Mouse (Mus musculus): ENCODE data around the gene Mpp2. TPM values are rescaled to one million over a fixed set of nuclear protein-coding genes. Genes with fewer than 3 reads are reported as not detected.

The Mpp2 gene
- polyA plus RNA-seq (2015; fragmentation: Nextera tagmentation; extraction: Ambion mirVana): 6.8 and 8.8 TPM in 2 replicates

DNA sequence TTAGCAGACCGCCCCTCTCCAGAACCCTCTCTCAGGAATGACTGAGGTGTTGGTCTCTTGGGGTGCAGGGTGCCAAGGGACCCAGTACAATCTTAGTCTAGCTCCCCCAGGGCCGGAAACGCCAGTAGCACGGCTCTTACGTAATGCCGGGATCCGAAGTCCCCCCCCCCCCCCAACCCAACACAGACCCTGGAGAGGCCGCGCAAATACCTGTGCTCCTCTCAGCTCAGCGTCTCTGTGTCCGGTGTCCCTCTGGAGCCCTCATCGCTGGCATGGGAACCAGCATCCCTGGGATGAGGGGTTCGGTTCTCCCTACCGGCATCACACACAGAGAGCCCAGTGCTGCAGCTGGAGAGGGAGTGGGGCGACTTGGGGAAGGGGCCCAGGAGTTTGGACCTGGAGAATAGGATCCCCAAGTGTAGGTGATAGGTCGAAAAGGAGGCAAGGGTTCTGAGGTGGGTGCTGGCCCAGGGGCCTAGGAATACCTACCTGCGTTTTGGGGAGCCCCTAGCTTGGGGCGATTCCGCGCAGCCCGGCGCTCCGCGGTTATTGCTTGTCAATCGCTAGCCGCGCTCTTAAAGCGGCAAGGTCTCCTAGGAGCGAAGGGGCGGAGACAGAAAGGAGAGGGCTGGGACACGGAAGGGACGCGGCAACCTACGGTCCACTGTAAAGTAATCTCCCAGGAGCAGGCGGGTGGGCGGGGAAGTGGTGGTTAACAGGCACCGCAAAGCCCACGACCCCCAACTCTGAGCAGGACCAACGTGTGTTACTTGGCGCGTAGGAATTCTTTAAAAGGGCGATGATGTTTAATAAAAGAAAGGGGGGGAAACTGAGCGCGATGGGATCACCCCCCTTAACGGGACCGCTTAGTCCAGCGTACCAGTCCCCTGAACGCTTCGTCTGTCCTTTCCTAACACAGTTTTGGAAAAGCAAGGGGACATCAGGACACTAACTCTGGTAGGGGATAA, at the start of gene Mpp2:
TSS of gene Mpp2 (minus strand) at position 585 of the 968 bp plus-strand sequence.
- Histone ChIP-seq H3K27ac (peak within 1 kb of the TSS; percentile 84), H3K9ac (peak within 1 kb of the TSS; percentile 71), H3K9me3 (no peaks in the 10 kb centered on the region), H3K4me1 (peaks cover 12% of the 10 kb centered on the region), H3K4me2 (peak within 1 kb of the TSS; percentile 96), H3K27me3 (replicated peaks) (no peaks in the 10 kb centered on the region), H3K4me3 (replicated peaks) (peak within 1 kb of the TSS; percentile 69), H3K36me3 (no peaks in the 10 kb centered on the region)
- WGBS: under 1% methylated on average over 49 of the region's 49 CpGs
- peak; percentile 81 for ATAC-seq (ENCODE audit: insufficient read depth, low FRiP score, low read depth)

DNA sequence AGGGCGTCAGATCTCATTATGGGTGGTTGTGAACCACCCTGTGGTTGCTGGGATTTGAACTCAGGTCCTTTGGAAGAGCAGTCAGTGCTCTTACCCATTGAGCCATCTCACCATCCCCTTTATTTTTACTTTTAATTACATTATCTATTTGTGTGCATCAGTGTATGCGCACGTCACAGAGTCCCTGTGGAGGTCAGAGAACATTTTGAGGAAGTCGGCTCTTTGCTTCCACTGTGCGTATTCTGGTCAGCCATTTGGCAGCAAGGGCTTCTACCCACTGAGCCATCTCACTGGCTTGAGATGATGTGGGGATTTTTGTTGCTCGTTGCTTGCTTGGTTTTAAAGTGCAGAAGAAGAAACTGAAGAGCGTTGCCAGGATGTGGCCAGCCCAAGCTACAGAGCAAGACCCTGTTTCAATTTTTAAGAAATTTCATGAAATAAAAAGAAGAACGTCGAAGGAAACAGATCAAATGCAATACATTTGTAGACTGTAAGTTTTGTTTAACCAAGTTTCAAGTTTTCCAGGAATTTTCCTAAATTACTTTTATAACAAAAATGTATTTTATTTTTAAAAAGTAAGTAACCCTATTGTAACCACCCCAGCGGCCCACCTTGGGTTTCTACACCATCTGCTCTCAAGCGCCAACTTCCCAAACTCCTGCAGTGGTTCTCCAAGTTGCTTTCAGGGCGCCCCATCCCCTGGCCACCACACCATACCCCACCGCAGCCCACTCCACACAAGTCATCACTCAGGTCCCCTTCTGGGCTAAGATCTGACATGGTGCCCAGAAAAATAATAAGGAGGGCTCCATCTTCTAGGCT, 49.5 kb upstream of the Mpp2 start:
- H3K36me3 ChIP-seq: no peaks in the 10 kb centered on the region
- peak overlapping the region; percentile 66 for H3K4me2 ChIP-seq
- H3K27me3 ChIP-seq (replicated peaks): no peaks in the 10 kb centered on the region
- no peak overlapping the region for H3K9ac ChIP-seq
- H3K9me3 ChIP-seq: no peaks in the 10 kb centered on the region
- WGBS: 46% methylated on average over 13 of the region's 13 CpGs
- 0 out of 2 replicates have a peak, but pooled peaks cover 3% of the 10 kb centered on the region for H3K4me1 ChIP-seq
- ATAC-seq (ENCODE audit: insufficient read depth, low FRiP score, low read depth): no peak
- H3K4me3 ChIP-seq (replicated peaks): peak overlapping the region; percentile 24
- no peak overlapping the region for H3K27ac ChIP-seq

DNA sequence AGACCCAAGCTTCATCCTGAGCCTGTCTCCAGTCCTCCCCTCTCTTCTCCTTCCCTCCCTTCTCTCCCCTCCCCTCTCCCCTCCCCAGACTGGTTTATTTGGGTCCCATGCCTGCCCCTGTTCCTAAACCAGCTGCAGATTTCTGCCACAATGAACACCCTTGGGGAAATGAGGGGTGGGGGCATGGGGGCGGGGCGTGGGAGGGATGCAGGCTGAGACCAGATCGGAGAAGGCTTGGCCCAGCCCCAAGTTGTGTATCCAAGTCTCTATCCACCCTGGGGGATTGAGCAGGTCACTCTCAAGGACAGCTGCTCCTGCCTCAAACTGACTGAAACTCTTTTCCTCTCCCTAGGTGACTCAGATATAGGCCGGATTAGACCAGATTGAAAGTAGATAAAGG, 46.2 kb upstream of the Mpp2 start:
- Histone ChIP-seq H3K4me2 (no peak overlapping the region), H3K9me3 (no peaks in the 10 kb centered on the region), H3K9ac (no peak overlapping the region), H3K27ac (no peak overlapping the region), H3K4me3 (replicated peaks) (no peak overlapping the region), H3K4me1 (0 out of 2 replicates have a peak, but pooled peaks cover 11% of the 10 kb centered on the region), H3K36me3 (no peaks in the 10 kb centered on the region), H3K27me3 (replicated peaks) (no peaks in the 10 kb centered on the region)
- 28% methylated on average over 4 of the region's 4 CpGs for WGBS
- ATAC-seq (ENCODE audit: insufficient read depth, low FRiP score, low read depth): no peak

DNA sequence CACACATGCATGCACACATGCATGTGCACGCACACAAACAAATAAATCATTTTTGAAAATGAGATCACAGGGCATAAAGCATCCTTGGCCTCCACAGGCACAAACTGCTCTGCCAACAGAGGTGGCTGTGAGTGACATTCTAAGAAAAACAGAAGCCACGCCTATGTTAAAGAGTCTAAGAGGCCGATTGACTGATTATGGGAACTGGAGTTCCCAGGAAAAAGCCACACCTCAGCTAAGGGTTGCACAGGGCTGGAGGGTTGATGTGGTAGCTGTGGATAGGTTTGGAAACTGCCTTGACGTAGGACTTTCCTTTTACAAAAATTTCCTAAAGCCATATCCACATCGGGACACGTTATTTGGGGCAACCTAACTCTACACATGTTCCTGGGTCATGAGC, 29.1 kb upstream of the Mpp2 start:
- Histone ChIP-seq H3K4me3 (replicated peaks) (no peak overlapping the region), H3K9me3 (0 out of 2 replicates have a peak, but pooled peaks cover 3% of the 10 kb centered on the region), H3K27ac (no peak overlapping the region), H3K36me3 (no peaks in the 10 kb centered on the region), H3K27me3 (replicated peaks) (no peaks in the 10 kb centered on the region), H3K4me1 (no peaks in the 10 kb centered on the region), H3K4me2 (no peak overlapping the region), H3K9ac (no peak overlapping the region)
- 66% methylated on average over 6 of the region's 6 CpGs for WGBS
- peak; percentile 47; the same call in 1 of the 2 replicates for ATAC-seq (ENCODE audit: insufficient read depth, low FRiP score, low read depth)

DNA sequence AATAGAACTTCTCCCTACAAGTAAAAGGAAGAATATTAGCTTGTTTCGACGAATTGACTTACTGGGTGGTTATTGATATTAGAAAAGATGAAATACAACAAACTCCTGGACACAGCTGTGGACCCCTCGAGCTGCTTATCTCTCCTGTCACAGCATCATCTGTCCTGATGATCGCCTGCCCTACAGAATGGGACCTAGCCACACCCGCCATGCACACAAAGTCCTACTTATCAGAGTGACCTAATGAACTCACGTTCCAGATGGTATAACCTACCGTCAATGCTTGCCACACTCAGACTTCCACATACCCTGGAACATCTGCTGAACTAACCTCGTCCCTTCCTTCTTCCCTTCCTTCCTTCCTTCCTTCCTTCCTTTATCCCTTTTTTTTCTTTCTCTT, 27.9 kb upstream of the Mpp2 start:
- WGBS: 35% methylated on average over 8 of the region's 8 CpGs
- no peak for ATAC-seq (ENCODE audit: insufficient read depth, low FRiP score, low read depth)

DNA sequence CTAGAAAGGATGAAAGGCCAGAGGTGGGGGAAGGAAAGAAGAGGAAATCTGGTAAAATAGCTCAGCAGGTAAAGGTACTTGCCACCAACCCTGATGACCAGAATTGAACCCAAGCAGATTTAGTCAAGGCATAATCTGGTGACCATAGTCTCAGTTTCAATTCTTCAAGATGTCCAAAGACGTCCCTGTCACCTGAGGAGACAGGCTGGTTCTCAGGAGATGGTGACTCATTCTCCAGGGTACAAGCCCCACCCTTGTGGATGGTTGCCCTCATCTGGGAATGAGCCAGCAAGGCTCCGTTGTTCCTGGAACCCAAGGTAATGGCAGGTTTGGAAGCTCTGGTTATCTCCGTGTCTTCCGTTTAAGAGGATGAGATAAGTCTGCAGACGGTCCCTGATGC, 23.3 kb upstream of the Mpp2 start:
- Histone ChIP-seq H3K9ac (no peak overlapping the region), H3K27me3 (replicated peaks) (peaks cover 33% of the 10 kb centered on the region), H3K36me3 (no peaks in the 10 kb centered on the region), H3K4me2 (no peak overlapping the region), H3K4me1 (peaks cover 5% of the 10 kb centered on the region; the same call in 1 of the 2 replicates), H3K4me3 (replicated peaks) (no peak overlapping the region), H3K9me3 (no peaks in the 10 kb centered on the region), H3K27ac (no peak overlapping the region)
- WGBS: 70% methylated on average over 5 of the region's 5 CpGs
- no peak for ATAC-seq (ENCODE audit: insufficient read depth, low FRiP score, low read depth)

More for the DNA sequence above, 27.9 kb upstream of the Mpp2 start:
- no peak overlapping the region for H3K4me2 ChIP-seq
- no peak overlapping the region for H3K27ac ChIP-seq
- no peaks in the 10 kb centered on the region for H3K36me3 ChIP-seq
- 0 out of 2 replicates have a peak, but pooled peaks cover 3% of the 10 kb centered on the region for H3K9me3 ChIP-seq
- no peaks in the 10 kb centered on the region for H3K4me1 ChIP-seq
- no peak overlapping the region for H3K4me3 ChIP-seq (replicated peaks)
- no peaks in the 10 kb centered on the region for H3K27me3 ChIP-seq (replicated peaks)
- H3K9ac ChIP-seq: no peak overlapping the region

DNA sequence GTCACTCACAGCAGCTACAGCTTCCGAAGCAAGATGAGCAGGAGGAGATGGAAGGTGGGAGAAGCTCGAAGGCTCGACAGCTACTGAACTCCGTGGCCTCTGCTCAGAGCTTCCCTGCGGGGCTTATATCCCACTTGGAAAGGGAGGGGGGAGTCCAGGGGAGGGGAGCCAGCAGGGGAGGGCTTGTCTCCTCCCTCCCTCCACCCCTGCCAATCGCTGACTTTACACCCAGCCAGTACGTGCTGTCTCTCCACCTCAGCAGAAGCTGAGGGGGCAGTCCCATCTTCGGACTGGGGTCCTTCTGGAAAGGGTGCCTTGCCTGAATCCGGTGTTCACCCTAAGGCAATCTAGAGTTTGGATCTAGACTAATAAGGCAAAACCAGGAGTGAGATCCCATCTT, 19.4 kb upstream of the Mpp2 start, which contains the start of gene Pyy:
TSS of gene Pyy (minus strand) at position 101 of the 400 bp plus-strand sequence.
- Histone ChIP-seq H3K4me3 (replicated peaks) (peak within 1 kb of the TSS; percentile 19), H3K4me2 (peak within 1 kb of the TSS; percentile 43), H3K4me1 (peaks cover 5% of the 10 kb centered on the region; the same call in 1 of the 2 replicates), H3K9ac (no peak within 1 kb of the TSS), H3K27ac (no peak within 1 kb of the TSS), H3K9me3 (no peaks in the 10 kb centered on the region), H3K36me3 (no peaks in the 10 kb centered on the region), H3K27me3 (replicated peaks) (peaks cover 56% of the 10 kb centered on the region)
- no peak for ATAC-seq (ENCODE audit: insufficient read depth, low FRiP score, low read depth)
- 14% methylated on average over 9 of the region's 9 CpGs for WGBS

DNA sequence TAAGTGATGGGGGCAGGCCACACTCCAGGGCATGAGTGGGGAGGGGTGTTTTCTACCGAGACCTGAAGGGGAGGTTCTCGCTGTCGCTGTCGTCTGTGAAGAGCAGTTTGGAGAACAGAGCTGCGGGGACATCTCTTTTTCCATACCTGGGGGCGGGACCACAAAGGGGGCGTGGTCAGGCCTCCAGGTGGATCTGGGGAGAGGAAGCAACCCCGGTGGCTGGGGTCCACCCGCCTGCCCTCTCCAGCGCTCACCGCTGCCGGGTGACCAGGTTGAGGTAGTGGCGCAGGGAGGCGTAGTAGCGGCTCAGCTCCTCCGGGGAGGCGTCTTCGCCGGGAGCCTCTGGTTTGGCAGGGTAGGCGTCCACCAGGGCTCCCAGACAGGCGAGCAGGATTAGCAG, 18.6 kb upstream of the Mpp2 start:
- Histone ChIP-seq H3K4me1 (peaks cover 9% of the 10 kb centered on the region; the same call in 1 of the 2 replicates), H3K36me3 (no peaks in the 10 kb centered on the region), H3K4me2 (peak overlapping the region; percentile 43), H3K9ac (no peak overlapping the region), H3K27me3 (replicated peaks) (peaks cover 56% of the 10 kb centered on the region), H3K27ac (no peak overlapping the region), H3K9me3 (no peaks in the 10 kb centered on the region), H3K4me3 (replicated peaks) (peak overlapping the region; percentile 19)
- no peak for ATAC-seq (ENCODE audit: insufficient read depth, low FRiP score, low read depth)
- 3% methylated on average over 21 of the region's 21 CpGs for WGBS

DNA sequence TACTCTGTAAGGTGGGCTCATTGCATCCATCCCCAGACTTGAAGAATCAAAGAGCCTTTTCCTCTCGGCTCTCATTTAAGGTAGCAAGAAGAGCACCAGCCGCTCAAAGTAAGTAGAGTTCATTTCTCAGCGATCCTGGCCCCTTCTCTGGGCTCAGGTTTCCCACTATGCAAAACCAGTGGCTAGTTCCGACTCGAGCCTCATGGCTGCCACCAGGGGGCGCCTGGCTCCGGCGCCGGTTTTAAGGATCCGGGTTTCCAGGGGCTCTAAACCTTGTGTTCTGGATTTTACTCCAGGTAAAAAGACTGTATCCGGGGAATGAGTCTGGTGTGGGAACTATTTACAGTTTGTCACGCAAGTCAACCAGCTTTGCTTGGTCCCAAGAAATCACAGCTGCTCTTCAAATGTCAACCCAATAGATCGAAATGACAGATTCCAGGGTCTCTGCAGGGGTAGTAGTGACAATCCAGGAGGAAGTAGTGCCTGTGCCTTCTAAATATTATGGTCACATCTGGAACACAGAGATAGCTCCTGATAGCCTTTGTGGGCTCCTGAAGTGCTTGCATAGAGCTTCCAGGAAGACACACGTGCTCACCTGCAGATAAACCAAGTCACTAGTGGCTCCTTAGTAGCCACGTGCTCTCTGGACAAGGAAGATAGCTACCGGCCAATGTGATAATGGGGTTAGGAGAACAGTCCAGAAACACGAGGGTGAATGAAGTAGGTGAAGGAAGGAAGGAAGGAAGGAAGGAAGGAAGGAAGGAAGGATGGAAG, 14.4 kb upstream of the Mpp2 start:
- Histone ChIP-seq H3K9me3 (no peaks in the 10 kb centered on the region), H3K36me3 (no peaks in the 10 kb centered on the region), H3K4me2 (no peak overlapping the region; the same call in 1 of the 2 replicates), H3K9ac (no peak overlapping the region), H3K4me1 (peaks cover 10% of the 10 kb centered on the region; the same call in 1 of the 2 replicates), H3K4me3 (replicated peaks) (no peak overlapping the region), H3K27me3 (replicated peaks) (peaks cover 37% of the 10 kb centered on the region), H3K27ac (no peak overlapping the region)
- no peak for ATAC-seq (ENCODE audit: insufficient read depth, low FRiP score, low read depth)
- WGBS: 16% methylated on average over 17 of the region's 17 CpGs

DNA sequence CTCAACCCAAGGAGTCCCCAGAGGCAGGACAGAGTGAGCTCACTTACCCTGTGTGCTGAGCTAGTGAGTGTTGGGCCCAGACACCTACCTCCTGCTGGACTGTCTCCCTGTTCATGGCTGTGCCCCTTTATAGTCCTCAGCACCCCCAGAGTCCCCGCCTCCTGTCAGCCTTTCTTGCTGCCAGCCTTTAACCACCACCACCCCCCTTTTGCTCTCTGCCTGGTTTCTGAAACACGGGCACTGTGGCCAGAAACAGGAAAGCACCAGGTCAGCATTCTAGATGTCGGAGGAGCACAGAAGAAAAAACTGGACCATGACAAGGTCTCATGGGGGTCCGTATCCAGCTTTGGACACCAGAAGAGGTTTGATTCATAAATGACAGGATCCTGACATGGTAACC, 12.9 kb upstream of the Mpp2 start, which contains the start of gene Ppy:
TSS of gene Ppy (minus strand) at position 101 of the 400 bp plus-strand sequence.
- Histone ChIP-seq H3K4me3 (replicated peaks) (no peak within 1 kb of the TSS), H3K4me1 (peaks cover 12% of the 10 kb centered on the region; the same call in 1 of the 2 replicates), H3K9ac (no peak within 1 kb of the TSS), H3K36me3 (no peaks in the 10 kb centered on the region), H3K9me3 (no peaks in the 10 kb centered on the region), H3K27ac (no peak within 1 kb of the TSS), H3K4me2 (no peak within 1 kb of the TSS), H3K27me3 (replicated peaks) (peaks cover 22% of the 10 kb centered on the region)
- 83% methylated on average over 4 of the region's 4 CpGs for WGBS
- no peak for ATAC-seq (ENCODE audit: insufficient read depth, low FRiP score, low read depth)

DNA sequence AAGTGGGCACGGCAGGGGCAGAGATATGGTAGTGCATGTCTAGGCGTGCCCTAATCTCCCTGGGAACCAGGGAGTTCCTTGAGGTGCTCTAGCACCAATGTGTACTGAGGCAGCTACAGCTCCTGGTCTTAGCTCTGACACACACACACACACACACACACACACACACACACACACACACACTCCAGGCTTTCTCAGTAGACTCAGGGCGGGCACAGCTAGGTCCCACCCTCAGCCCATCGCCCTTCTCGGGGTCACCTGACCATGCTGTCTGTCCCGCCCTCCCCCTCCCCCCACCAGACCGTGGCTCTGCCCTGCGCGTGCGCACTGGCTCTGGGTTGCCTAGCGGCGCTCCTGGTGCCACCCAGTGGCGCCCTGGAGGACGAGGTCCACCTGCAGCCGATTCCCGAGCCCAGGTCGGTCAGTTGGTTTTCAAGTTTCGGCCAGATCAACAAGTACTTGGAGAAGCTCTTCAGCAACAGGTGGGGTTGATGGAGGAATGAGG, 8.6 kb upstream of the Mpp2 start:
- ATAC-seq (ENCODE audit: insufficient read depth, low FRiP score, low read depth): peak; percentile 90
- Histone ChIP-seq H3K4me1 (peaks cover 13% of the 10 kb centered on the region; the same call in 1 of the 2 replicates), H3K9me3 (no peaks in the 10 kb centered on the region), H3K9ac (no peak overlapping the region), H3K36me3 (no peaks in the 10 kb centered on the region), H3K4me2 (peak overlapping the region; percentile 56), H3K27ac (peak overlapping the region; percentile 46), H3K27me3 (replicated peaks) (0 out of 2 replicates have a peak, but pooled peaks cover 3% of the 10 kb centered on the region), H3K4me3 (replicated peaks) (peak overlapping the region; percentile 30)
- WGBS: 4% methylated on average over 16 of the region's 18 CpGs

All from stomach, embryonic 15.5 days (tissue).